Mouse (Mus musculus): ENCODE results near the gene Fer.

Gene Fer

DNA sequence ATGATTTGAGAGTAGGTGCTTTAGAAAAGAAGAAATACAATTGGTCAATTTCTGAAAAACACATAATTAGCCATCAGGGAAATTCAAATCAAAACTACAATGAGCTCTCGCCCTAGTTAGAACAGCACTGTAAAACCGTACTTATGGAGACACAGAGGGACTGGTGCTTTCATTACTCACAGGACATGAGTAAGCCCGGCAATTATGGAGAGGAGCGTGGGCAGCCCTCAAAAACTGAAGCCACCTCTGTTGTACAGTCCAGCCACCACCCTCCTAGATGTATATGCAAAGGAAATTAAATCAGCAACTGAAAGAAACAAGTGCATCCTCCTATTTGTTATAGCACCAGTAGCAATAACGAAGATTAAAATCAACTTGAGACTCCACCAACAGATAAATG lies 304.9 kb downstream of the Fer start:
- no peak for DNase-seq

DNA sequence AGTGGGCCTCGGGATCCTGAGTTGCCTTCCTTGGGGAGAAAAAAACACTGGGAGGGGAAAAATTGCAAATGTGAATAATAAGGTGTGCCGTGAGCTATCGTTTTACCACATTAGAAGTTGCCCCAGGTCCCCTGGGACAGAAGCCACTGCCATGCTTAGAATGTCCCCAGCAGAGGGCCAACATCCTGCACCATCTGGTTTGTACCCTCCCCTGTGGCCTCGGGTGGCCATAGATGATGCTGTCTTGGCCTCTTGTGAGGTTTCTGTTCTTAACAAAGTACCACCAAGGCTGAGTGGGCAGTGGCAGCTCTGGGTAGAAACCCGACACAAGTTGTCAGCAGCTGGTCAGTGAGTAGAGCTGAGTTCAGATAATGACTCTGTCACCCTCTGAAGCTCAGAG lies 307.2 kb downstream of the Fer start:
- no peak for DNase-seq

DNA sequence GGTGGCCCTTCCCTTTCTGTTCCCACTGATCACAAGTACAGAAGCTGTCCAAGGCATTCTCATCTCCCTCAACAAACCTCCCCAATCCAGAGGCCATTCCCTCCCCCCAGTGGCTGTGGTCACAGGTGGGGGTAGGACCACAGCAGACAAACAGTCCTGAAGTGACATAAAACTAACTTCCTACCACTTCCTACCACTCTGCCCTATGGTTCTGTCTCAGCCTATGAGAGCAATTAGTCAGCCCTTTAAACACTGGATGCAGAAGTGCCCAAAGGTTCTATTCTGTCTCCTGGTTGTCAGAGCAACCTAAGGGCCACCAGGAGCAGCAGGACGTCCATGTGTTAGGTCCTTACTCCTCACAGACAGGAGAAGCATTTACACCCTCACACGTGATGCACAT lies 309.6 kb downstream of the Fer start:
- no peak for DNase-seq

DNA sequence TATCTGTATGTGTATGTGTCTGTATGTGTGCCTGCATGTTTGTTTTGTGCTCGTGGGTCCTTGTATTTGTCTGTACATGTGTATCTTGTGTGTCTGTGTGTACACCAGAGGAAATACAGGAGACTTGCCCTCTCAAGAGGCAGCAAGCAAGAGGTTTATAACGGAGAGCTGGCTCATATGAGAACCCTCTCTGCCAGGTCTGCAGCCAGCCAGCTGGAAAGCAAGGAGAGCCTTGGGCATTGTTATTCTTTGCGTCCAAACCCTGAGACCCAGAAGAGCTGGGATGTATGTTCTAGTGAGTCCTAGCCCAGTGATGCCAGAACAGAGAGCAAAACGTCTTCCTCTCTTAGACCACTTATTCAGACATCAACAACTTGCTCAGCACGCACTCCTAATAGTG lies 317.7 kb downstream of the Fer start:
- no peak for DNase-seq

DNA sequence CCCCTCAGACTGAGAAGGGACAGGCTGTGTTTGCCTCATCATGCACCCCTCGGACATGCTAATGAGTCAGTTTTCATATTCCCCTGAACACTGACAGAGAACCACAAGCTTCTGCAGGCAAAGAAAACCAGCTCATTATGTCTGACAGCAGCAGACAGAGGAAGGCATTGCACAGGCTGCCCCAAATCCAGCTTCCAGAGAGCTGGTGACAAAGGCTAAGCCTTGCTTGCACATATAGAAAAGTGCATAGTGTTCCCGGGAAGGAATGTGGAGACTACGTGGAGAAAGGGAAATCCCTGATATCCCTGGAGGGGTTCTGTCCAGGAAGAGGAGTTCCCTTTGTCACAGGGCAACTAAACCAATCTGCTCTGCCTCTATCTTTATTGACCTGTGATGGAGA lies 318.4 kb downstream of the Fer start:
- no peak for DNase-seq

DNA sequence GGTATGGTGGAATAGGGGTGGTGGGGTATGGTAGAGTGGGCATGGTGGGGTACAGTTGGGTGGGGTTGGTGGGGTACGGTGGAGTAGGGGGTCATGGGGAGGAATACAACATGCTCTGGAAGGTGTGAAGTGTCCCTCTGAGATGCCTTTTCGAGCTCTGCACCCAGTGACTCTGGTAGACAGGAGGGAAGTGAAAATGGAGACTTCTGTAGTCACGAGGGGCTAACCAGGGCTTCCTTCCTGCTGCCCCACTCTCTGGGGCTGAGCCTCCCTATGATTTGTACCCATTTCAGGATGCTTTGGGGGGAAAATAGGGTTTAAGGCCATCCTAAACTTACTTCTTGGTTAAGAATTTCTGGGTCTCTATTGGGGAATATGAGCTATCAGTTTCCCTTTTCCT lies 319.7 kb downstream of the Fer start:
- DNase-seq = no peak

DNA sequence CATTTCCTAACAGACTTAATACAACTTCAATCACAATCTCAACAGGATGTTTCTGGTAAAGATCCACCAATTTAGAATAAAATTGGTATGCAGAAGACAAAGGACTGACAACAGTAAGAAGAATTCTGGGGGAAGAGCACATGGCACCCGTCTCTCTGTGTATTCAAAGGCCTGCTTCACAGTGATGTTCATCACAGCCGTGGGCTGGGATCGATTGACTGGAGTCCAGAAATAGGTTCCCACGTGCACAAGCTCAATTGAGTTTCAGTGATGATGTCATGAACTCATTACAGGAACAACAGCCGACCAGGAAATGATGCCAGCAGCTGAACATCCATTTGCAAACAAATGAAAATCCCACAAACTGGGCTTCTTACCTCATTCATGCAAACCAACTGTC lies 320.3 kb downstream of the Fer start:
- no peak for DNase-seq

Measured in kidney, adult 11 months (tissue).